Mouse (Mus musculus) intestine, embryonic 16.5 days (tissue): Measurements from ENCODE around the gene Gm9376. TPM values are rescaled to one million over a fixed set of nuclear protein-coding genes. Genes with fewer than 3 reads are reported as not detected.

Source experiments
- ATAC-seq: fragments of 200-750 bp; cut with Nextera tagmentation; 2 replicates; pipeline ENCODE4 v1.8.0; 2017; ENCODE audit warnings: moderate TSS enrichment, moderate library complexity
- H3K27ac ChIP-seq: fragments of 300-500 bp; sonication (generic); 2 replicates; pipeline ENCODE4 v1.5.1; 2014; ENCODE audit warnings: mild to moderate bottlenecking, low read length
- H3K27me3 ChIP-seq: fragments of 300-500 bp; sonication (generic); replicated peaks from 2 replicates; pipeline ENCODE4 v1.6.1; 2014; ENCODE audit warnings: low read length, control low read depth, mixed read lengths; ENCODE audit not compliant: control insufficient read depth, insufficient read depth
- H3K36me3 ChIP-seq: fragments of 300-500 bp; sonication (generic); 2 replicates; pipeline ENCODE4 v1.6.1; 2014; ENCODE audit warnings: low read length, control low read depth; ENCODE audit not compliant: control insufficient read depth, insufficient read depth
- H3K4me1 ChIP-seq: fragments of 300-500 bp; sonication (generic); 2 replicates; pipeline ENCODE4 v1.6.1; 2014; ENCODE audit warnings: low read length, control low read depth, mixed read lengths; ENCODE audit not compliant: control insufficient read depth, insufficient read depth
- H3K4me2 ChIP-seq: fragments of 300-500 bp; sonication (generic); 2 replicates; pipeline ENCODE4 v1.6.1; 2014; ENCODE audit warnings: low read depth, low read length, control low read depth
- H3K4me3 ChIP-seq: fragments of 300-500 bp; sonication (generic); 2 replicates; pipeline ENCODE4 v1.5.1; 2014; ENCODE audit warnings: mild to moderate bottlenecking, low read length
- H3K9ac ChIP-seq: fragments of 300-500 bp; sonication (generic); 2 replicates; pipeline ENCODE4 v1.6.1; 2014; ENCODE audit warnings: low read depth, low read length
- H3K9me3 ChIP-seq: fragments of 300-500 bp; sonication (generic); 2 replicates; pipeline ENCODE4 v1.6.1; 2016; ENCODE audit warnings: low read length, control low read depth; ENCODE audit not compliant: control insufficient read depth
- WGBS: fragments of 180-500 bp; shearing (Covaris S2); extraction: QIAGEN DNeasy Blood & Tissue Kit; methylation state at CpG from one replicate; pipeline ENCODE4 v1.1.7; 2014; 5-methylcytosine and 5-hydroxymethylcytosine counted together
- microRNA-seq: library from miRNA; unstranded; fragments of <30 nt; microRNA quantifications from one replicate; pipeline ENCODE4, GENCODE M21; 2016
- polyA plus RNA-seq: library from polyadenylated mRNA; unstranded; fragments of >200 nt; fragmentation: Nextera tagmentation; extraction: Ambion mirVana; gene quantifications from 2 replicates; pipeline ENCODE4 v1.2.1, GENCODE M21; 2015

The Gm9376 gene
- polyA plus RNA-seq, 1 experiment from 2014 or later: not detected

DNA sequence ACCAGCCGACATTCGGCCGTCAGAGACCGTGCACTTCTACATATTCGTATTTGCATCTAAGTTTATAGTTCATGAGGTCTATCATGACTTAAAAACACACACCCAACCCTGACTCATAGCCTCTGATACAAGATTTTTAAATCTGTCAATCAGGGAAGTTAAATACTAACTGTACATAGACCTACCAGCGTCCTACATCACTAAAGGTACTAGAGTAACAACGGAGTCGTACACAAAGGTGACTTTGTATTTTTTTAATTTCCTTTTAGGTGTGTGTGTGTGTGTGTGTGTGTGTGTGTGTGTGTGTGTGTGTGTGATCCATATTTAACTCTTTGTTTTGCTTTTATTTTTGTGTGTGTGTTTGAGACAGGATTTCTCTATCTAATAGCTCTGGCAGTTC lies 44.9 kb downstream of the Gm9376 start:
- ATAC-seq: no peak
- no peak overlapping the region for H3K27ac ChIP-seq
- no peak overlapping the region for H3K4me3 ChIP-seq
- H3K9ac ChIP-seq: no peak overlapping the region
- no peaks in the 10 kb centered on the region for H3K27me3 ChIP-seq
- no peak overlapping the region for H3K4me2 ChIP-seq
- no peaks in the 10 kb centered on the region for H3K36me3 ChIP-seq
- WGBS: 93% methylated on average over 8 of the region's 8 CpGs
- H3K9me3 ChIP-seq: no peaks in the 10 kb centered on the region
- H3K4me1 ChIP-seq: no peaks in the 10 kb centered on the region

DNA sequence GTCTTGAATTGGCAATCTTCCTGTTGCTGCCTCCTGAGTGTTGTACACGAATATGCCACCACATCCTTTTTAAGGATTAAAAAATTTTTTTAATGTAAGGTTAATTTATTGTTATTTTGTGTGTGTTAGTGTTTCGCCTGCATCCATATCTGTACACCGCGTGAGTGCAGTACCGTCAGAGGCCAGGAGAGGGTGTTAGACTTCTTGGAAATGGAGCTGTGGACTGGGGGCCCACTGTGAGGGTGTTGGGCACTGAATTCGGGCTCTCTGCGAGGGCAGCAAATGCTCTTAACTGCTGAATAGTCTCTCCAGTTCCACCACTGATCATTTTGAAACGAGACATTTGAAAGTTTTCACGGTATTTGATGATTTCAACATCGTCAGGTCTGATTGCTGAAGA lies 45.9 kb downstream of the Gm9376 start:
- Histone ChIP-seq H3K4me3 (no peak overlapping the region), H3K9me3 (no peaks in the 10 kb centered on the region), H3K36me3 (no peaks in the 10 kb centered on the region), H3K27me3 (no peaks in the 10 kb centered on the region), H3K4me2 (no peak overlapping the region), H3K27ac (no peak overlapping the region), H3K4me1 (no peaks in the 10 kb centered on the region), H3K9ac (no peak overlapping the region)
- WGBS: 90% methylated on average over 10 of the region's 10 CpGs
- no peak for ATAC-seq

DNA sequence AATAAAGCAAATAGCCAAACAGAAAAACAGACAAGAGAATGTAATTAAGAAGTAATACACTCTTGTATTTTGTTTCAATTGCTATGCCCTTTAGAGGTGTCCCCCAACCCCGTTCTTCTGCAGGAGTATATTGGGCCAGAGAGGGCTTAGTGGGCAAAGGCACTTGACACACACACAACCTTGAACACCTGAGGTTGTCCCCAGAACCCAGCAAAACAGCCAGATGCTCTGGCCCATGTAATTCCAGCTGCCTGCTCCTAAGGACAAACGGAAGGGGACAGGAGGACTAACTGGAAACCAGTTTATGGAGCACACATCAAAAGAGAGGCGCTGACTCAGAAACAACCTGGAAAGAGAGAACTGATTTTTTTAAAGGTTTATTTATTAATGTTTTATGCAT lies 47.2 kb downstream of the Gm9376 start:
- H3K4me2 ChIP-seq: no peak overlapping the region
- H3K9ac ChIP-seq: no peak overlapping the region
- 92% methylated on average over 3 of the region's 3 CpGs for WGBS
- H3K27me3 ChIP-seq: no peaks in the 10 kb centered on the region
- no peaks in the 10 kb centered on the region for H3K36me3 ChIP-seq
- H3K4me3 ChIP-seq: no peak overlapping the region
- no peaks in the 10 kb centered on the region for H3K4me1 ChIP-seq
- no peak overlapping the region for H3K27ac ChIP-seq
- ATAC-seq: no peak
- no peaks in the 10 kb centered on the region for H3K9me3 ChIP-seq

DNA sequence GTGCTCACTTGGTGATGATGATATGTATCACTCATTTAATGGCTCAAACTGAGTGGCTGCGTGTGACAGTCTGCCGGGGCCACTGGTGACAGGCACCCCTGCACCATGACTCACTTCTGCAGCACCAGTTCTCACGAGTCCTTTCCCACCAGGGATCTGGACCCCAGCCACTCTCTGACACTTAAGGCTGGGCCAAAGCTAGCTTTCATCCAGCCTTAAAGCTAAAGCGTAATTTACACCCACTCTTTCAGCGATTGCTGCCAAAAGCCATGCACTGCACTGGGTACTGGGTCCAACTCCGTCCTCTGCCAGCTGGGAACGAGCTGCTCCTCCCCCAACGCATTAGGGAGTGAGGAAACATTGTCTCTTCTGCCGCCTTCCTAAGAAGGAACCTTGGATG lies 50.5 kb downstream of the Gm9376 start:
- Histone ChIP-seq H3K4me2 (no peak overlapping the region), H3K4me3 (no peak overlapping the region), H3K9ac (no peak overlapping the region), H3K4me1 (no peaks in the 10 kb centered on the region), H3K27me3 (peaks cover 6% of the 10 kb centered on the region), H3K36me3 (no peaks in the 10 kb centered on the region), H3K27ac (no peak overlapping the region), H3K9me3 (no peaks in the 10 kb centered on the region)
- 72% methylated on average over 9 of the region's 9 CpGs for WGBS
- ATAC-seq: no peak

Small RNA genes within 50 kb of the gene (microRNA-seq; reads per million reads assigned to microRNA genes)
- not detected for gene Mir6241

Other genes starting within 250 kb of the Gm9376 start
- 1.8 TPM in 2 replicates for gene Dct, start 214.7 kb upstream of the Gm9376 start, polyA plus RNA-seq
- gene Tgds, start 134.2 kb upstream of the Gm9376 start, polyA plus RNA-seq: 31.4 and 31.8 TPM in 2 replicates
- gene Gpr180, start 129.8 kb upstream of the Gm9376 start, polyA plus RNA-seq: 42.3 and 43.1 TPM in 2 replicates
- gene Sox21, start 29.9 kb upstream of the Gm9376 start, polyA plus RNA-seq: not detected in 2 replicates